Mouse (Mus musculus): Measurements from ENCODE around the gene Rbfox1. TPM values are rescaled to one million over a fixed set of nuclear protein-coding genes. Genes with fewer than 3 reads are reported as not detected.

The Rbfox1 gene
- total and polyA plus RNA-seq, 3 experiments, result not detected

DNA sequence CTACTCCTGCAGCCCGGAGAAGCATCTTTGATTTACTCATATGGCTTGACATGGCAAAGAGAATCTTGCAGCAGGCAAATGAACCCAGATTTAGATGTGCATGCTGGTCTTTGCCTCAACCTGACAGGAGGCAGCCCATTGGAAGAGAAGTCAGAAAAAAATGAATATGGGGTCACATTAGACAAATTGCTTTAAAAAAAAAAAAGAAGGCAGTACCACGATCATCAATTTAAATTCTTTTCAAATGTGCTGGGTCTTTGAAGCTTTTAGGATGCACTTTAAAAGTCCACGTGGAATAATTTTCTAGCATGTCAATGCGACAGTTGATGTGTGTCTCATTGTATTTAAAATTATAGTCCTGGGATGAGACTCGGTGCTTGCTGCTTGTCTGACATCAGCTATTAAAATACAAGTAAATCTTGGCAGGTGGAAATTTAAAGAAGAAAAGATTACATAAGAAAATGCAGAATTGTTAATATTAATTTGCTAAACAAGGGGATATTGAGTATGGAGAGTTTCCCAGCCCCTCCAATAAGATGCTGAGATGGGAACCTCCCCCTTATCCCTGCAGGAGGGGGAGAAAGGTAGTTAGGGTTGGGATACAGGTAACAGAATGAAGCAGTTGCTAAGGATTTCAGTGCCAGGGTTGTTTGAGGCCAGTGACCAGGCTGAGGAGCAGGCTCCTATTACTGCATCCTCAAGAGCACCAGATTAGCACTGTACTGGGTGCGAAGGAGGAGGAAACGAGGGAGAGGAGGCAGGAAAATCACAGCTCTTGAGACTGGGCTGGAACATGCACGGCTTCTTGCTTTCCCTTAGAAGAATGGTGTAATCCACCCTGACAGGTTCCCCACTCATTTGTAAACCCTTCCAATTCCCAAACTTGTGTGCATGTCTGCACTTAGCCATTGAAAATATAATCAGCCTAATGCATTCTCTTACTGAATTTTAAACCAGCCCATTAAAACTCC is 1274.0 kb downstream of the Rbfox1 start:
- H3K36me3 ChIP-seq (ENCODE audit: control insufficient read depth in 1 of 2, insufficient read depth in 2 of 2, low read length in 2 of 2), result no peaks in the 10 kb centered on the region
- TF ChIP-seq CTCF (IDR thresholded peaks at IDR 0.05 in 2 of 3, conservative IDR thresholded peaks at IDR 0.05 in 1 of 3; ENCODE audit: control insufficient read depth in 1 of 3, insufficient read depth in 1 of 3, low read depth in 2 of 3, low read length in 3 of 3, poor library complexity in 1 of 3, severe bottlenecking in 1 of 3) (no peak), ELF1 (IDR thresholded peaks at IDR 0.05; ENCODE audit: low read depth, low read length) (no peak), ZKSCAN1 (IDR thresholded peaks at IDR 0.05; ENCODE audit: low read depth, low read length) (no peak), UBTF (IDR thresholded peaks at IDR 0.05; ENCODE audit: borderline replicate concordance, insufficient read depth, low read depth, low read length) (no peak), TBP (IDR thresholded peaks at IDR 0.05; ENCODE audit: low read depth, low read length) (no peak)
- H3K27ac ChIP-seq (ENCODE audit: control insufficient read depth, low read depth, low read length), result no peak overlapping the region
- no peak overlapping the region for H3K4me3 ChIP-seq (ENCODE audit: control insufficient read depth in 1 of 2, insufficient read depth in 1 of 2, low read depth in 2 of 2, low read length in 2 of 2)
- H3K9ac ChIP-seq (ENCODE audit: control insufficient read depth, low read depth, low read length, poor library complexity, severe bottlenecking), result no peak overlapping the region
- no peaks in the 10 kb centered on the region for H3K4me1 ChIP-seq (ENCODE audit: control insufficient read depth in 1 of 2, insufficient read depth in 2 of 2, low read length in 2 of 2)
- H3K9me3 ChIP-seq (replicated peaks; ENCODE audit: insufficient read depth, low read length), result no peaks in the 10 kb centered on the region
- no peaks in the 10 kb centered on the region for H3K27me3 ChIP-seq (ENCODE audit: control insufficient read depth in 1 of 2, insufficient read depth in 2 of 2, low read length in 2 of 2)
- no peak for DNase-seq (ENCODE audit: low read depth, low spot score)
- no peaks in the 10 kb centered on the region for H3K79me2 ChIP-seq (ENCODE audit: control insufficient read depth, insufficient read depth, low read length, poor library complexity)

DNA sequence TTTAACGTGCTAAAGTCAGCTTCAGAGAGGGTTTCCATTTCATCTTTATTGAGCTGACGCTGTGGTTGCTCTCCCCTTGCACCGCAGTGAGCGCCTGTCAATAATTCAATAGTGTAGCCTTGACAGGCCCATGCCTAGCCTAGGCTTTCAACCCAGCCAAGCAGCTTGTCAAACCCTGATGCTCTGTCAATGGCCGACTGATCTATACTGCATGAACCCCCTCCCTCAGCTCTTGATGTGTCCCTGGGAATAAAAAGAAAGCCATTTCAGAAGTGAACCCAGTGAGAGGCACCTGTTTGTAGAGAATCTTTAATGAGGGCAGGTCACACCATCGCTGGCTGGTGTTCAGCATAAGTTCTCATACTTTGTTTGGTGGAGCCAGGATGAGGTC is 1274.7 kb downstream of the Rbfox1 start:
- no peaks in the 10 kb centered on the region for H3K9me3 ChIP-seq (replicated peaks; ENCODE audit: insufficient read depth, low read length)
- H3K79me2 ChIP-seq (ENCODE audit: control insufficient read depth, insufficient read depth, low read length, poor library complexity), result no peaks in the 10 kb centered on the region
- H3K9ac ChIP-seq (ENCODE audit: control insufficient read depth, low read depth, low read length, poor library complexity, severe bottlenecking), result no peak overlapping the region
- H3K36me3 ChIP-seq (ENCODE audit: control insufficient read depth in 1 of 2, insufficient read depth in 2 of 2, low read length in 2 of 2), result no peaks in the 10 kb centered on the region
- TF ChIP-seq EP300 (IDR thresholded peaks at IDR 0.05; ENCODE audit: low read depth in 1 of 2, low read length in 2 of 2), result no peak
- no peak for TF ChIP-seq CHD2 (IDR thresholded peaks at IDR 0.05; ENCODE audit: low read length)
- no peak for TF ChIP-seq RCOR1 (IDR thresholded peaks at IDR 0.05; ENCODE audit: low read depth, low read length)
- TF ChIP-seq POLR2AphosphoS5 (IDR thresholded peaks at IDR 0.05; ENCODE audit: borderline replicate concordance, low read depth, low read length), result no peak
- no peak for TF ChIP-seq CTCF (IDR thresholded peaks at IDR 0.05 in 2 of 3, conservative IDR thresholded peaks at IDR 0.05 in 1 of 3; ENCODE audit: control insufficient read depth in 1 of 3, insufficient read depth in 1 of 3, low read depth in 2 of 3, low read length in 3 of 3, poor library complexity in 1 of 3, severe bottlenecking in 1 of 3)
- DNase-seq (ENCODE audit: low read depth, low spot score), result no peak
- no peak overlapping the region for H3K27ac ChIP-seq (ENCODE audit: control insufficient read depth, low read depth, low read length)
- H3K4me1 ChIP-seq (ENCODE audit: control insufficient read depth in 1 of 2, insufficient read depth in 2 of 2, low read length in 2 of 2), result no peaks in the 10 kb centered on the region
- no peak overlapping the region for H3K4me3 ChIP-seq (ENCODE audit: control insufficient read depth in 1 of 2, insufficient read depth in 1 of 2, low read depth in 2 of 2, low read length in 2 of 2)
- H3K27me3 ChIP-seq (ENCODE audit: control insufficient read depth in 1 of 2, insufficient read depth in 2 of 2, low read length in 2 of 2), result no peaks in the 10 kb centered on the region

DNA sequence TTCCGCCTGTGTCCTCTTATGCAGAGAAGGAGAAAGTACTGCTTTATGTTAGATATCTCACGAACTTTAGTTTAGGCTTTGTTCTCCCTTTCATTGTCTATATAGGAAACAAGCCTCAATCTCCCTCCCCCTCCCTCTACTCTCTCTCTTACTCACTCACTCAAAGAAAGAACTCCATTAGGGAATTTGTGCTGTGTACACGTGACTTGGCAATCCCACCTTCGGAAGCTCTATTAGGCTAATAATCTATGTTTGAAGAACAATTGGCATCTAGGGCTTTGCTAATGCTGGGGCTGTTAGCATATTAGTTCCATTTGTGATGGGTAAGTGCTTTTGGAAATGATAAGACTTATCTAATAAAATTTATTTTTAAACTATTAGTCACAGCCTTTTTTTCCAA is 1277.0 kb downstream of the Rbfox1 start:
- no peak overlapping the region for H3K4me3 ChIP-seq (ENCODE audit: control insufficient read depth in 1 of 2, insufficient read depth in 1 of 2, low read depth in 2 of 2, low read length in 2 of 2)
- H3K9ac ChIP-seq (ENCODE audit: control insufficient read depth, low read depth, low read length, poor library complexity, severe bottlenecking), result no peak overlapping the region
- no peaks in the 10 kb centered on the region for H3K27me3 ChIP-seq (ENCODE audit: control insufficient read depth in 1 of 2, insufficient read depth in 2 of 2, low read length in 2 of 2)
- no peaks in the 10 kb centered on the region for H3K9me3 ChIP-seq (replicated peaks; ENCODE audit: insufficient read depth, low read length)
- no peak for DNase-seq (ENCODE audit: low read depth, low spot score)
- H3K27ac ChIP-seq (ENCODE audit: control insufficient read depth, low read depth, low read length), result no peak overlapping the region
- TF ChIP-seq KAT2A (conservative IDR thresholded peaks at IDR 0.05; ENCODE audit: low read depth, low read length), result no peak
- no peaks in the 10 kb centered on the region for H3K36me3 ChIP-seq (ENCODE audit: control insufficient read depth in 1 of 2, insufficient read depth in 2 of 2, low read length in 2 of 2)
- no peaks in the 10 kb centered on the region for H3K4me1 ChIP-seq (ENCODE audit: control insufficient read depth in 1 of 2, insufficient read depth in 2 of 2, low read length in 2 of 2)
- H3K79me2 ChIP-seq (ENCODE audit: control insufficient read depth, insufficient read depth, low read length, poor library complexity), result no peaks in the 10 kb centered on the region
